In genomic region chr17:33523918-33524755, GRCm38 (mm10) we compare ENCODE assay signal across 8 mouse cellular contexts. TPM values are rescaled to one million over a fixed set of nuclear protein-coding genes. Genes with fewer than 3 reads are reported as not detected.
DNase-seq lines count a peak whose midpoint lies in the region; ATAC-seq lines count a peak whose summit lies in the region.

Gene Adamts10, plus strand, starts transcription at chr17:33524204.

- H3K27me3 ChIP-seq in embryonic facial prominence, embryonic 15.5 days = no peaks in the 10 kb centered on the region
- no peaks in the 10 kb centered on the region for H3K27me3 ChIP-seq in heart, embryonic 11.5 days (ENCODE audit: control insufficient read depth, insufficient read depth, low read length)
- no peaks in the 10 kb centered on the region for H3K27me3 ChIP-seq in kidney, embryonic 16.5 days (ENCODE audit: insufficient read depth, low read length)
- H3K27me3 ChIP-seq in liver, embryonic 12.5 days (replicated peaks) = peaks cover 4% of the 10 kb centered on the region; the same call in 1 of the 2 replicates
- no peaks in the 10 kb centered on the region for H3K27me3 ChIP-seq in stomach, embryonic 15.5 days (replicated peaks)

- under 1% methylated on average over 44 of the region's 44 CpGs for WGBS in embryonic facial prominence, embryonic 15.5 days
- under 1% methylated on average over 44 of the region's 44 CpGs for WGBS in heart, embryonic 11.5 days (ENCODE audit: insufficient replicate concordance)
- WGBS in kidney, embryonic 16.5 days = under 1% methylated on average over 36 of the region's 44 CpGs
- WGBS in liver, embryonic 12.5 days (ENCODE audit: insufficient replicate concordance) = under 1% methylated on average over 43 of the region's 44 CpGs
- WGBS in stomach, embryonic 15.5 days = under 1% methylated on average over 43 of the region's 44 CpGs

- peaks cover 11% of the 10 kb centered on the region for H3K36me3 ChIP-seq in embryonic facial prominence, embryonic 15.5 days
- peaks cover 3% of the 10 kb centered on the region; the same call in 1 of the 2 replicates for H3K36me3 ChIP-seq in heart, embryonic 11.5 days (ENCODE audit: control insufficient read depth, insufficient read depth, low read length)
- peaks cover 9% of the 10 kb centered on the region; the same call in 1 of the 2 replicates for H3K36me3 ChIP-seq in kidney, embryonic 16.5 days (ENCODE audit: insufficient read depth, low read length)
- H3K36me3 ChIP-seq in liver, embryonic 12.5 days = peaks cover 9% of the 10 kb centered on the region
- 0 out of 2 replicates have a peak, but pooled peaks cover 4% of the 10 kb centered on the region for H3K36me3 ChIP-seq in stomach, embryonic 15.5 days

- H3K4me2 ChIP-seq in embryonic facial prominence, embryonic 15.5 days (replicated peaks) = peak within 1 kb of the TSS; percentile 57
- H3K4me2 ChIP-seq in heart, embryonic 11.5 days = peak within 1 kb of the TSS; percentile 69
- H3K4me2 ChIP-seq in kidney, embryonic 16.5 days (replicated peaks; ENCODE audit: low read depth, low read length) = peak within 1 kb of the TSS; percentile 63
- peak within 1 kb of the TSS; percentile 78 for H3K4me2 ChIP-seq in liver, embryonic 12.5 days
- H3K4me2 ChIP-seq in stomach, embryonic 15.5 days = peak within 1 kb of the TSS; percentile 59

- DNase-seq in 416B (ENCODE audit: low read depth) = peak; percentile 90
- peak; percentile 81 to 89 for DNase-seq in adrenal gland, postnatal 36 days
- peak; percentile 73 to 76 for DNase-seq in natural killer cell, adult 2 months (ENCODE audit: low spot score in 2 of 2)

- H3K9ac ChIP-seq in embryonic facial prominence, embryonic 15.5 days = peak within 1 kb of the TSS; percentile 24
- peak within 1 kb of the TSS; percentile 78 for H3K9ac ChIP-seq in heart, embryonic 11.5 days (ENCODE audit: low read depth, low read length)
- peak within 1 kb of the TSS; percentile 81 for H3K9ac ChIP-seq in kidney, embryonic 16.5 days (replicated peaks; ENCODE audit: low read length)
- H3K9ac ChIP-seq in liver, embryonic 12.5 days = peak within 1 kb of the TSS; percentile 61
- H3K9ac ChIP-seq in stomach, embryonic 15.5 days = peak within 1 kb of the TSS; percentile 49

- H3K9me3 ChIP-seq in embryonic facial prominence, embryonic 15.5 days (replicated peaks) = no peaks in the 10 kb centered on the region
- no peaks in the 10 kb centered on the region for H3K9me3 ChIP-seq in heart, embryonic 11.5 days (replicated peaks; ENCODE audit: control insufficient read depth, low read length)
- H3K9me3 ChIP-seq in kidney, embryonic 16.5 days (ENCODE audit: low read length) = no peaks in the 10 kb centered on the region
- no peaks in the 10 kb centered on the region for H3K9me3 ChIP-seq in liver, embryonic 12.5 days (replicated peaks)
- no peaks in the 10 kb centered on the region for H3K9me3 ChIP-seq in stomach, embryonic 15.5 days

- H3K27ac ChIP-seq in embryonic facial prominence, embryonic 15.5 days (replicated peaks) = peak within 1 kb of the TSS; percentile 93
- H3K27ac ChIP-seq in heart, embryonic 11.5 days (ENCODE audit: low read depth, low read length) = peak within 1 kb of the TSS; percentile 80
- peak within 1 kb of the TSS; percentile 77 for H3K27ac ChIP-seq in kidney, embryonic 16.5 days (ENCODE audit: low read length)
- H3K27ac ChIP-seq in liver, embryonic 12.5 days = 0 out of 2 replicates have a peak within 1 kb of the TSS, but pooled peaks have one; percentile 36
- H3K27ac ChIP-seq in stomach, embryonic 15.5 days = peak within 1 kb of the TSS; percentile 82

- peak; percentile 45 for ATAC-seq in embryonic facial prominence, embryonic 15.5 days (ENCODE audit: insufficient number of reproducible peaks, low FRiP score, low TSS enrichment, low read depth)
- peak; percentile 63; the same call in 1 of the 2 replicates for ATAC-seq in heart, embryonic 11.5 days (replicated peaks; ENCODE audit: insufficient number of reproducible peaks, low FRiP score, low TSS enrichment)
- ATAC-seq in kidney, embryonic 16.5 days (ENCODE audit: low FRiP score, low TSS enrichment) = peak; percentile 83
- ATAC-seq in liver, embryonic 12.5 days = peak; percentile 63; the same call in 1 of the 2 replicates
- peak; percentile 57; the same call in 1 of the 2 replicates for ATAC-seq in stomach, embryonic 15.5 days (ENCODE audit: insufficient read depth, low FRiP score, low read depth)

- peaks cover 37% of the 10 kb centered on the region for H3K4me1 ChIP-seq in embryonic facial prominence, embryonic 15.5 days
- H3K4me1 ChIP-seq in heart, embryonic 11.5 days (ENCODE audit: control insufficient read depth, insufficient read depth, low read length) = peaks cover 19% of the 10 kb centered on the region; the same call in 1 of the 2 replicates
- H3K4me1 ChIP-seq in kidney, embryonic 16.5 days (ENCODE audit: insufficient read depth, low read length) = peaks cover 35% of the 10 kb centered on the region
- peaks cover 29% of the 10 kb centered on the region for H3K4me1 ChIP-seq in liver, embryonic 12.5 days
- H3K4me1 ChIP-seq in stomach, embryonic 15.5 days = peaks cover 19% of the 10 kb centered on the region

- peak within 1 kb of the TSS; percentile 68 for H3K4me3 ChIP-seq in embryonic facial prominence, embryonic 15.5 days (replicated peaks)
- peak within 1 kb of the TSS; percentile 67 for H3K4me3 ChIP-seq in heart, embryonic 11.5 days (ENCODE audit: low read depth, low read length)
- peak within 1 kb of the TSS; percentile 78 for H3K4me3 ChIP-seq in kidney, embryonic 16.5 days (ENCODE audit: low read length)
- peak within 1 kb of the TSS; percentile 57 for H3K4me3 ChIP-seq in liver, embryonic 12.5 days
- peak within 1 kb of the TSS; percentile 58 for H3K4me3 ChIP-seq in stomach, embryonic 15.5 days (replicated peaks)

RNA-seq across cellular contexts. Expression of gene Adamts10, which starts in this region (rescaled TPM):
- total RNA-seq in adrenal gland, postnatal 36 days (2021) = 10 to 100 TPM; 22.3 to 29.7 TPM
- 87.3 and 106 TPM in 2 replicates for polyA plus RNA-seq in embryonic facial prominence, embryonic 15.5 days (2015; fragmentation: Nextera tagmentation; extraction: Ambion mirVana)
- 36.4 and 41.9 TPM in 2 replicates for polyA plus RNA-seq in heart, embryonic 11.5 days (2014; fragmentation: Nextera tagmentation; extraction: Ambion mirVana)
- 73.5 and 81.7 TPM in 2 replicates for polyA plus RNA-seq in kidney, embryonic 16.5 days (2015; fragmentation: Nextera tagmentation; extraction: Ambion mirVana)
- polyA plus RNA-seq in liver, embryonic 12.5 days (2016; fragmentation: Nextera tagmentation; extraction: Ambion mirVana) = 12.3 and 13.7 TPM in 2 replicates
- 50.8 and 55.6 TPM in 2 replicates for polyA plus RNA-seq in stomach, embryonic 15.5 days (2015; fragmentation: Nextera tagmentation; extraction: Ambion mirVana)

Comparison
In these comparisons a context has a peak if more than half of its experiments do, and no peak if none do; other contexts are left out.
1. Peak in every context shown above with its lines: DNase-seq, ATAC-seq, H3K4me3 ChIP-seq and H3K27ac ChIP-seq.
2. H3K27ac ChIP-seq: peak in every context shown above with its lines; median percentile 93 in embryonic facial prominence, embryonic 15.5 days; 82 in stomach, embryonic 15.5 days; 80 in heart, embryonic 11.5 days; 77 in kidney, embryonic 16.5 days; 36 in liver, embryonic 12.5 days.
3. H3K9ac ChIP-seq: peak in every context shown above with its lines; median percentile 81 in kidney, embryonic 16.5 days; 78 in heart, embryonic 11.5 days; 61 in liver, embryonic 12.5 days; 49 in stomach, embryonic 15.5 days; 24 in embryonic facial prominence, embryonic 15.5 days.